Mouse (Mus musculus) heart, adult 8-10 months (tissue): ENCODE results near the gene Polr2b. TPM values are rescaled to one million over a fixed set of nuclear protein-coding genes. Genes with fewer than 3 reads are reported as not detected.

Experiments used
- DNase-seq: peaks from one replicate; pipeline ENCODE4 v3.0.0; 2022; ENCODE audit warnings: low spot score
- microRNA-seq: library from miRNA; unstranded; fragments of <30 nt; microRNA quantifications from one replicate; pipeline ENCODE4 v1.2.0, GENCODE M21; 2022
- total RNA-seq, 4 experiments: library from RNA; stranded (reverse); gene quantifications; 2 replicates each; pipeline ENCODE4 v1.2.4; 2022

Polr2b gene
- total RNA-seq, 4 experiments from 2014 or later, result 30.5 to 35.7 (median 34.9) TPM

GRCm38 (mm10) chr5:77385900-77386595 is 76.1 kb downstream of the Polr2b start:
- DNase-seq, result no peak

DNA sequence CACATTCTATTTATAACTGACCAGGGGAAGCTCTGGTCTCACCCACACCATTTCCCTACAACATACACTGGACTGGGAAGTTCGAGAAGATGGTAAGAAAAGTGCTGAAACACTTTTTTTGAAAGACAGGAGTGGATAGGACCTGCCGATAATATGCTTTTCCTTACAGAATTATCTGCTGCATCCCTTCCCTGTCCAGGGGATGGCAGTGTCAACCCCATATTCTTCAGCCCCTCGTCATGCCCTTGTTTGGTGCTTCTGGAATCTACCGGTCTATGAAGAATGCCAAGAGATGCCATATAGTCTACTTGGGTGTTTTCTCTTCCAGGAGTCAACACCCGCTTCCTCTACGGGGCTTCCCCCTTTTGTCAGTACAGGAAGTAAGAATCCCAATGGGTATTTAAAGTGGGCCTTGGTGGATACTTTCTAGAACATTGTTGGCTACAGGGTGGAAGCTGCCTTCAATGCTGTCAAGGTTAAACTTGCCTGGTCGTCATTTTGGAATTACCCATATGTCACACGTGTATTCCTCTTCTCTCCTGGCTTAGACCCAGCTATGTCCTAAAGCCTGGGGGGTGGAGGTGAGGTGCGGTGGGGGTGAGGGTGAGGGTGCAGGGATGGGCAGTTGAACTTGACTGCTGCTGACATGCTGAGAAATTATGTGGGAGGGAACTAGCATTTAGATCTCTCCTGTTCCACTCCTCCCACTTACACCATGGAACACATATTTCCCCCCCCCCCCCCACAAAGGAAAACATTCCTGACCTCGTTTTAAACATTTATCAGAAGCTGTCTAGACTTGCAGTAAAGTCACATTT is 76.9 kb downstream of the Polr2b start:
- no peak for DNase-seq

GRCm38 (mm10) chr5:77387414-77387704 is 77.4 kb downstream of the Polr2b start:
- no peak for DNase-seq

DNA sequence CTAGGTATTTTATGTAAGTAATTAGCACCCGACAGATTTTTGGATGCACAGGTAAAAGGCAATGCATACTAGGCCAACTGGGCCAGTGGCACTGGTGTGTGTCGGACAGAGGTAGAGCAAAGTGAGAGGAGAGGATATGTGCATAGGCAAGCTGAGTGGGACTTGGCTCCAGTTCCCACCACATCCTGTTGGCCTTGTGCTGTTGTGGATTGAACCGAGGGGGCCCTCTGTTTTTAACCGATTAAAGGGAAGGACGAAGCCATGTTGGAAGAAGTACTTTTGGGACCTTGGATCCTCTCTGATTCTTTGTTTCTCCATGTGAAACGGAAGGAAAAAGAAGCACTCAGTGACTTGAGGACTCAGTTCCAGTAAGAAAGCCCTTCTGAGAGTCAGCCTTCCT is 78.4 kb downstream of the Polr2b start:
- DNase-seq, result no peak

GRCm38 (mm10) chr5:77390272-77390671 is 80.3 kb downstream of the Polr2b start:
- no peak for DNase-seq

DNA sequence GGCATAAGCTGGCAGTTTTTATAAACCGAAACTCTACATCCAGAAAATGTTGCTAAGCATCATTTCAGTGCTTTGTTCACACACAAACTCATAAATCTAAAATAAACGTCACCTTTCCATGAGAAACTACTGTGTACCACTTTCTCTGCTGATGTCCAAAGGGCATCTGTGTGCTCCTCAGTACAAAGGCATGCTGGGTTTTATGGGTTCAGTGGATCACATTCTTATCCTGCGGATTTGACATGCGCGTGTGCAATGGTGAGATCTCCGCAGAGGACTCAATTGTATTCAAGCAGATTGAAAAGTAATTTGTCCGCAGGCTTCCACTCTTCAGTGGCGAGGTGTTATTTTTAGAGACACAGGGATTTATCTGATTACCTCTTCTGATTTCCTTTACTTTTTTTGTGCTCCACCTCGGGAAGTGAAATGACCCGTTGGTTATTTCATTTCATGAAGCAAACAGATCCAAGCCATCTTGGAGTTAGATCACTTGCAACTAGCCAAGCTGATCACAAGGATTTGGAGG is 83.2 kb downstream of the Polr2b start:
- peak; percentile 69 for DNase-seq

DNA sequence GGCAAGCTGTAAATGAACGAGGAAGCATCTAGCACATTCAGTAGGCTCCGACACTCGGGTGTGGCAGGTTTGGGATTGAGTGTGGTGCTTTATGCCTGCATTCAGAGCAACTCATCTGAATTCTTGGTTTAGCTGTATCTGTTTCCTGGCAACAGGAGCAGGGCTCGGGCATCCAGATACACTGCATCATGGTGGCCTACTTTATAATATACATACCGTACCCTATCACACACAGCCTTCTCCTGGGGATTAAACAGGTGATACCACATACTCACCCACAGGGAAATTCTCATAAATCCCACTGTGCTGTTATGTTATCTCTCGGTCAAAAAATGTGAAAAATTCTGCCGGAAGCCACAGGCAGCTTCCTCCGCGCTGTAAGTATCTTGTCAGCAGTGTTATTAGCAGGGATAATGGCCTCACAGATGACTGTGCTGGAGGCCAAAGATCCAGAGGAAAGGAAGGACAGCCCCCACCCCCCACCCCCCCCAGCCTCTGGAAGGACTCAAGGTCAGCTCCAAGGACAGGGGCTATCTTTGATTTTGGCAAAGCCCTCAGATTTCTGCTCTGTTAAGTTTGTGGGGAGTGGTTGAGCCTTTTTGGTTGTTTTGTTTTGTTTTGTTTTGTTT is 84.2 kb downstream of the Polr2b start:
- no peak for DNase-seq

DNA sequence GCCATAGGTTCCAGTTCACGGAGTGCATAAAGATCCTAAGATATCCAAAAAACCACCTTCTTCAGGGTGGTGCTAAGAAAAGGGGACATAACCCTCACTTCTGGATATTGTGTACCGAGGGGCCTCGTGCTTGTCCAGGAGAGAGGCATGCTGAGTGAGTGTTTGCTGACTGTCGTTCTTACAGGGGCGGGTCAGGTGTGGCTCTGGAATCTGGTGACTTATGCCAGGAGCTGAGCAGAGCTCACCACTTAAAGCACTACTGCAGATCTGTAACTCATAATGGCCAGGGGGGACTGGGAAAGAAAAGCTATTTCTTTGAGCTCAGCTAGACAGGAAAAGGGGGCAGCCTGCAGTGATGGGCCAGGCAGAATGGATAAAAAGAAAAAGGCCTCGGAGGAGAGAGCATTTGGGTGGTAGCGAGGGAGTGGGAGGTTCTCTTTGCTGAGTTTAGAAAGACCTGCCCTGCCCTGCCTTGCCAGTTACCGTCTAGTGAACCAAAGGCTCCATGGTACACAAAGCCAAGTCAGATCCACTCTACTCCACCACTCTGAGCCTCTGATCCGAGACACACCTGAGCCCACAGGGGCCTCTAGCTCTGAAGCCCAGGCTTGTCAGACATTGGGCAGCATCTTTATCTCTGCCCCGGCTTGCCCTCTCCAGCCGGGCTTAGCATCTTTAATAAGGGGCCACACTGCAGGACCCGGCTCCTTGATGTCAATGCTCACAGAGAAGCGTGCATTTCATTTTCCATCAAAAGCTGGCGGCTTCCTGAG is 88.5 kb downstream of the Polr2b start:
- no peak for DNase-seq

Small RNA genes lying within 50 kb of the gene (microRNA-seq; reads per million reads assigned to microRNA genes)
- gene Mir5098, result not detected

Other genes with a start within 250 kb of the Polr2b start
- 100 to 1,000 TPM; 354 to 475 (median 429) TPM for gene Hopx, start 195.0 kb upstream of the Polr2b start, total RNA-seq
- gene Spink2, start 98.7 kb upstream of the Polr2b start, total RNA-seq, result not detected
- 10 to 100 TPM; 13.2 to 14.9 (median 14.3) TPM for gene Rest, start 44.7 kb upstream of the Polr2b start, total RNA-seq
- gene Noa1, start 63 bp upstream of the Polr2b start, total RNA-seq, result 10 to 100 TPM; 20.9 to 25.9 (median 22.3) TPM
- 100 to 1,000 TPM; 123 to 169 (median 129) TPM for gene Igfbp7, start 97.9 kb downstream of the Polr2b start, total RNA-seq